ENCODE assay signal across 29 mouse cellular contexts in genomic region chr11:102896641-102897040, GRCm38 (mm10). TPM values are rescaled to one million over a fixed set of nuclear protein-coding genes. Genes with fewer than 3 reads are reported as not detected.
DNase-seq lines count a peak whose midpoint lies in the region; ATAC-seq and TF ChIP-seq lines count a peak whose summit lies in the region.
"Had no signal": no experiment of that assay in that cellular context is flagged by ENCODE, and none has a peak within 500 bp of the region (broad histone marks: within the 10 kb centered on the region; RNA-seq: fewer than 3 reads in every experiment).

No protein-coding gene starts in this region.

- no peaks in the 10 kb centered on the region for H3K9me3 ChIP-seq in E14TG2a.4 (ENCODE audit: low read length)
- no peaks in the 10 kb centered on the region for H3K9me3 ChIP-seq in liver, embryonic 12.5 days (replicated peaks)
- H3K9me3 ChIP-seq: embryonic facial prominence, embryonic 12.5 days; limb, embryonic 15.5 days; neural tube, embryonic 12.5 days; stomach, embryonic 15.5 days had no signal

- peaks cover 69% of the 10 kb centered on the region for H3K27me3 ChIP-seq in E14TG2a.4 (ENCODE audit: insufficient read depth, low read length)
- peaks cover 67% of the 10 kb centered on the region for H3K27me3 ChIP-seq in liver, embryonic 12.5 days (replicated peaks)

- H3K4me2 ChIP-seq in liver, embryonic 12.5 days: peak overlapping the region; percentile 81
- H3K4me2 ChIP-seq: embryonic facial prominence, embryonic 12.5 days; limb, embryonic 15.5 days; midbrain, embryonic 11.5 days; neural tube, embryonic 12.5 days; stomach, embryonic 15.5 days had no signal

- H3K4me1 ChIP-seq in E14TG2a.4 (replicated peaks; ENCODE audit: low read depth, low read length): peaks cover 19% of the 10 kb centered on the region
- H3K4me1 ChIP-seq in liver, embryonic 12.5 days: peaks cover 71% of the 10 kb centered on the region

- H3K4me3 ChIP-seq in gastrocnemius, adult 2 months: no peak overlapping the region
- peak overlapping the region; percentile 74 for H3K4me3 ChIP-seq in E14TG2a.4 (replicated peaks; ENCODE audit: low read length)
- no peak overlapping the region for H3K4me3 ChIP-seq in liver, embryonic 12.5 days
- H3K4me3 ChIP-seq: embryonic facial prominence, embryonic 12.5 days; limb, embryonic 15.5 days; neural tube, embryonic 12.5 days; stomach, embryonic 15.5 days had no signal

- TF ChIP-seq CTCF in gastrocnemius, adult 2 months (IDR thresholded peaks at IDR 0.05): no peak
- no peak for TF ChIP-seq CTCF in E14TG2a.4 (conservative IDR thresholded peaks at IDR 0.05; ENCODE audit: low read length)

- no peak overlapping the region for H3K27ac ChIP-seq in gastrocnemius, adult 2 months
- H3K27ac ChIP-seq in liver, embryonic 12.5 days: peak overlapping the region; percentile 96
- H3K27ac ChIP-seq: embryonic facial prominence, embryonic 12.5 days; limb, embryonic 15.5 days; macrophage; neural tube, embryonic 12.5 days; stomach, embryonic 15.5 days had no signal

- ATAC-seq in liver, embryonic 12.5 days: no peak
- ATAC-seq: inflammation-experienced regulatory T-cells, adult 6 months had no signal

- H3K36me3 ChIP-seq in E14TG2a.4 (ENCODE audit: insufficient read depth, low read length): no peaks in the 10 kb centered on the region
- no peaks in the 10 kb centered on the region for H3K36me3 ChIP-seq in liver, embryonic 12.5 days
- H3K36me3 ChIP-seq: embryonic facial prominence, embryonic 12.5 days; limb, embryonic 15.5 days; neural tube, embryonic 12.5 days; stomach, embryonic 15.5 days had no signal

- H3K9ac ChIP-seq in liver, embryonic 12.5 days: peak overlapping the region; percentile 92
- H3K9ac ChIP-seq: embryonic facial prominence, embryonic 12.5 days; limb, embryonic 15.5 days; neural tube, embryonic 12.5 days; stomach, embryonic 15.5 days had no signal

- 72% methylated on average over 20 of the region's 20 CpGs for WGBS in liver, embryonic 12.5 days (ENCODE audit: insufficient replicate concordance)

- peak; percentile 7 for DNase-seq in cerebellum, adult 11-12 months
- DNase-seq in cerebellum, postnatal 36 days: no peak
- peak; percentile 9 for DNase-seq in gastrocnemius, adult 2 months
- no peak for DNase-seq in gastrocnemius, postnatal 4 days (ENCODE audit: low spot score in 2 of 2)
- DNase-seq in natural killer cell, adult 2 months (ENCODE audit: low spot score in 2 of 2): no peak
- no peak for DNase-seq in right cerebral cortex, adult 18-20 months
- DNase-seq: adrenal gland, postnatal 14 days; gastrocnemius, postnatal 25 days; kidney, adult 9 months; right cerebral cortex, postnatal 14 days; thymus, adult 18-20 months; thymus, postnatal 4 days had no signal

- intact Hi-C loops in gastrocnemius, adult 2 months (cut with DNase I): no loop called here

RNA-seq across cellular contexts. Expression of gene Gfap, which starts 4.1 kb away (rescaled TPM):
- not detected for total RNA-seq in gastrocnemius, adult 2 months (2021)
- under 1 TPM in 1 of 2 experiments, not detected in 1; 0.26 TPM for total RNA-seq in gastrocnemius, postnatal 4 days (2021)
- polyA plus RNA-seq in liver, embryonic 12.5 days (2016; fragmentation: Nextera tagmentation; extraction: Ambion mirVana): 7.3 and 7.6 TPM in 2 replicates
- total RNA-seq: gastrocnemius, postnatal 25 days; monocyte, adult 5-6 weeks had no signal
- polyA plus RNA-seq: inflammation-experienced regulatory T-cells, adult 6 months; macrophage had no signal

RNA-seq across cellular contexts. Expression of gene Fam187a, which starts 11.7 kb away (rescaled TPM):
- total RNA-seq in gastrocnemius, adult 2 months (2021): not detected
- not detected for total RNA-seq in gastrocnemius, postnatal 4 days (2021)
- not detected in 2 replicates for polyA plus RNA-seq in liver, embryonic 12.5 days (2016; fragmentation: Nextera tagmentation; extraction: Ambion mirVana)
- total RNA-seq: adrenal gland, postnatal 14 days; common myeloid progenitor, adult 5-6 weeks; gastrocnemius, postnatal 25 days; heart, adult 8-10 months; left cerebral cortex, postnatal 10 days; monocyte, adult 5-6 weeks had no signal
- polyA plus RNA-seq: embryonic facial prominence, embryonic 12.5 days; heart, embryonic 16.5 days; hindbrain, embryonic 11.5 days; inflammation-experienced regulatory T-cells, adult 6 months; large intestine, adult 2 months; limb, embryonic 15.5 days; macrophage; neural tube, embryonic 12.5 days; spleen, adult 2 months; stomach, embryonic 15.5 days had no signal

RNA-seq across cellular contexts. Expression of gene Ccdc103, which starts 15.6 kb away (rescaled TPM):
- not detected for total RNA-seq in gastrocnemius, adult 2 months (2021)
- total RNA-seq in gastrocnemius, postnatal 4 days (2021): not detected
- 0.85 and 0.97 TPM in 2 replicates for polyA plus RNA-seq in liver, embryonic 12.5 days (2016; fragmentation: Nextera tagmentation; extraction: Ambion mirVana)
- total RNA-seq: common myeloid progenitor, adult 5-6 weeks; gastrocnemius, postnatal 25 days; monocyte, adult 5-6 weeks had no signal
- polyA plus RNA-seq: inflammation-experienced regulatory T-cells, adult 6 months; macrophage; spleen, adult 2 months had no signal

RNA-seq across cellular contexts. Expression of gene Eftud2, which starts 15.9 kb away (rescaled TPM):
- 10 to 100 TPM; 25.6 to 29.5 TPM for total RNA-seq in gastrocnemius, adult 2 months (2021)
- 10 to 100 TPM; 66.4 to 69.7 TPM for total RNA-seq in gastrocnemius, postnatal 4 days (2021)
- 192 and 196 TPM in 2 replicates for polyA plus RNA-seq in liver, embryonic 12.5 days (2016; fragmentation: Nextera tagmentation; extraction: Ambion mirVana)

RNA-seq across cellular contexts. Expression of gene Kif18b, which starts 28.3 kb away (rescaled TPM):
- not detected for total RNA-seq in gastrocnemius, adult 2 months (2021)
- total RNA-seq in gastrocnemius, postnatal 4 days (2021): 10 to 100 TPM in 1 of 2 experiments, 1 to 10 TPM in 1; 9.5 to 10.5 TPM
- polyA plus RNA-seq in liver, embryonic 12.5 days (2016; fragmentation: Nextera tagmentation; extraction: Ambion mirVana): 12.4 and 14.0 TPM in 2 replicates
- total RNA-seq: monocyte, adult 5-6 weeks had no signal

Comparison
In these comparisons a context has a peak if more than half of its experiments do, and no peak if none do; other contexts are left out.
1. DNase-seq: peak in cerebellum, adult 11-12 months (single experiment) and gastrocnemius, adult 2 months (single experiment); none in cerebellum, postnatal 36 days (0 of 2), gastrocnemius, postnatal 4 days (0 of 2), natural killer cell, adult 2 months (0 of 2) and right cerebral cortex, adult 18-20 months (single experiment).